Mouse (Mus musculus): Measurements from ENCODE around the gene Slc4a1ap. TPM values are rescaled to one million over a fixed set of nuclear protein-coding genes. Genes with fewer than 3 reads are reported as not detected.
"Not testable (repeated sequence)": the region's sequence is repeated elsewhere in the genome, so short reads cannot be mapped to it uniquely, and the experiment has no call there.

The Slc4a1ap gene
- polyA plus RNA-seq, 1 experiment from 2014 or later = 26.2 TPM

DNA sequence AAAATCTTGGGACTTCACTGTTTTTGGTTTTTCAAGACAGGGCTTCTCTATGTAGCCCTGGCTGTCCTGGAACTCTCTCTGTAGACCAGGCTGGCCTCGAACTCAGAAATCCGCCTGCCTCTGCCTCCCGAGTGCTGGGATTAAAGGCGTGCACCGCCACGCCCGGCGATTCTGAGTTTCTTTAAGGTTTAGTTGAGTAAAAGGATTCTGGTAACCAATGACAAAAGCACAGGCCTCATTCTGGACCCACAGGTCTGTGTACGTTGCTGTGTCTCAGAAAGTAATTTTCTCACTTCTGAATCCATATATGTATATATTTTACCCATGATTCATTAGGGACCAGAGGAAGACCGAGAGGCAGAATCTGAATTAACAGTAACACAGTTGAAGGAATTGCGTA, 912 bp downstream of the Slc4a1ap start, which contains the start of gene Supt7l:
Supt7l (minus strand) TSS at position 101 of the 400 bp plus-strand sequence.
- Histone ChIP-seq H3K9ac (peak within 1 kb of the TSS; percentile 86), H3K36me3 (peaks cover 14% of the 10 kb centered on the region), H3K4me1 (peaks cover 14% of the 10 kb centered on the region), H3K4me3 (replicated peaks) (peak within 1 kb of the TSS; percentile 93), H3K4me2 (peak within 1 kb of the TSS; percentile 95), H3K27ac (peak within 1 kb of the TSS; percentile 81)
- 75% methylated on average over 11 of the region's 11 CpGs for WGBS
- ATAC-seq (ENCODE audit: insufficient read depth, low FRiP score, low read depth); H3K9me3 ChIP-seq; H3K27me3 ChIP-seq (replicated peaks): not testable (repeated sequence)

DNA sequence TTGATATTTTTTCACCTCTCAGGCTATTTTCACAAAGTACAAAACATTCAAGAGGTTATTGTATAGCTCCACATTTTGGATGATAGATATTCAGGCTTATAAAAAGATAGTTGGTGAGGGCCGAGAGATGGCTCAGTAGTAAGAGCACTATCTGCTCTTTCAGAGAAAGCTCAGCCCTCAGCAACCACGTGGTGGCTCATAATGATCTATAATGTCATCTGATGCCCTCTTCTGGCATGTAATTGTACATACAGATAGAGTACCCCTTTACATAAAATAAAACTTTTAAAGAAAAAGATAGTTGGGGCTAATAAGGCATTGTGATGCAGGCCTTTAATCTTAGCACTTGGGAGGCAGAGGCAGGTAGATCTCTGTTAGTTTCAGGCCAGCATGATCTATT, 1.8 kb downstream of the Slc4a1ap start:
- 50% methylated on average over 2 of the region's 2 CpGs for WGBS
- Histone ChIP-seq H3K4me2 (no peak overlapping the region), H3K27me3 (replicated peaks) (no peaks in the 10 kb centered on the region), H3K9ac (no peak overlapping the region), H3K4me1 (peaks cover 14% of the 10 kb centered on the region), H3K4me3 (replicated peaks) (no peak overlapping the region), H3K27ac (no peak overlapping the region), H3K9me3 (no peaks in the 10 kb centered on the region), H3K36me3 (peaks cover 20% of the 10 kb centered on the region)
- no peak for ATAC-seq (ENCODE audit: insufficient read depth, low FRiP score, low read depth)

GRCm38 (mm10) chr5:31535228-31535627, 8.4 kb downstream of the Slc4a1ap start:
- 87% methylated on average over 2 of the region's 2 CpGs for WGBS
- H3K4me2 ChIP-seq = no peak overlapping the region
- H3K27ac ChIP-seq = no peak overlapping the region
- no peaks in the 10 kb centered on the region for H3K4me1 ChIP-seq
- peaks cover 35% of the 10 kb centered on the region for H3K36me3 ChIP-seq
- no peaks in the 10 kb centered on the region for H3K27me3 ChIP-seq (replicated peaks)
- no peak for ATAC-seq (ENCODE audit: insufficient read depth, low FRiP score, low read depth)
- no peak overlapping the region for H3K9ac ChIP-seq
- no peak overlapping the region for H3K4me3 ChIP-seq (replicated peaks)
- H3K9me3 ChIP-seq = no peaks in the 10 kb centered on the region

GRCm38 (mm10) chr5:31559401-31559800, 32.6 kb downstream of the Slc4a1ap start:
- no peak for ATAC-seq (ENCODE audit: insufficient read depth, low FRiP score, low read depth)
- H3K4me2 ChIP-seq = no peak overlapping the region
- H3K36me3 ChIP-seq = peaks cover 6% of the 10 kb centered on the region; the same call in 1 of the 2 replicates

GRCm38 (mm10) chr5:31560352-31560751, 33.6 kb downstream of the Slc4a1ap start:
- peaks cover 4% of the 10 kb centered on the region; the same call in 1 of the 2 replicates for H3K4me1 ChIP-seq
- no peak for ATAC-seq (ENCODE audit: insufficient read depth, low FRiP score, low read depth)
- no peaks in the 10 kb centered on the region for H3K9me3 ChIP-seq
- no peak overlapping the region for H3K9ac ChIP-seq
- H3K27ac ChIP-seq = no peak overlapping the region
- H3K4me2 ChIP-seq = no peak overlapping the region
- 90% methylated on average over 2 of the region's 2 CpGs for WGBS
- H3K27me3 ChIP-seq (replicated peaks) = no peaks in the 10 kb centered on the region
- no peaks in the 10 kb centered on the region for H3K36me3 ChIP-seq
- H3K4me3 ChIP-seq (replicated peaks) = no peak overlapping the region

More at GRCm38 (mm10) chr5:31559401-31559800, 32.6 kb downstream of the Slc4a1ap start:
- Histone ChIP-seq H3K27ac (no peak overlapping the region), H3K4me3 (replicated peaks) (no peak overlapping the region), H3K9me3 (no peaks in the 10 kb centered on the region), H3K27me3 (replicated peaks) (no peaks in the 10 kb centered on the region), H3K4me1 (peaks cover 4% of the 10 kb centered on the region; the same call in 1 of the 2 replicates), H3K9ac (no peak overlapping the region)
- WGBS = 46% methylated on average over 1 of the region's 1 CpGs

- H3K4me3 ChIP-seq (replicated peaks) = no peak overlapping the region
- H3K27me3 ChIP-seq (replicated peaks) = no peaks in the 10 kb centered on the region
- no peaks in the 10 kb centered on the region for H3K36me3 ChIP-seq
- H3K27ac ChIP-seq = peak overlapping the region; percentile 13; the same call in 1 of the 2 replicates
- H3K9me3 ChIP-seq = no peaks in the 10 kb centered on the region
- peaks cover 4% of the 10 kb centered on the region; the same call in 1 of the 2 replicates for H3K4me1 ChIP-seq
- H3K9ac ChIP-seq = no peak overlapping the region
- 76% methylated on average over 7 of the region's 7 CpGs for WGBS
- no peak for ATAC-seq (ENCODE audit: insufficient read depth, low FRiP score, low read depth)
- no peak overlapping the region for H3K4me2 ChIP-seq
Measured at GRCm38 (mm10) chr5:31562036-31562666, 35.4 kb downstream of the Slc4a1ap start.

- no peak for ATAC-seq (ENCODE audit: insufficient read depth, low FRiP score, low read depth)
- no peaks in the 10 kb centered on the region for H3K9me3 ChIP-seq
- H3K27me3 ChIP-seq (replicated peaks) = no peaks in the 10 kb centered on the region
- no peak overlapping the region for H3K4me3 ChIP-seq (replicated peaks)
- H3K4me2 ChIP-seq = no peak overlapping the region
- H3K27ac ChIP-seq = 0 out of 2 replicates have a peak overlapping the region, but pooled peaks have one; percentile 36
- WGBS = 11% methylated on average over 6 of the region's 6 CpGs
- no peaks in the 10 kb centered on the region for H3K36me3 ChIP-seq
- H3K9ac ChIP-seq = no peak overlapping the region
- H3K4me1 ChIP-seq = peaks cover 4% of the 10 kb centered on the region; the same call in 1 of the 2 replicates
Measured at GRCm38 (mm10) chr5:31563496-31563895, 36.7 kb downstream of the Slc4a1ap start.

DNA sequence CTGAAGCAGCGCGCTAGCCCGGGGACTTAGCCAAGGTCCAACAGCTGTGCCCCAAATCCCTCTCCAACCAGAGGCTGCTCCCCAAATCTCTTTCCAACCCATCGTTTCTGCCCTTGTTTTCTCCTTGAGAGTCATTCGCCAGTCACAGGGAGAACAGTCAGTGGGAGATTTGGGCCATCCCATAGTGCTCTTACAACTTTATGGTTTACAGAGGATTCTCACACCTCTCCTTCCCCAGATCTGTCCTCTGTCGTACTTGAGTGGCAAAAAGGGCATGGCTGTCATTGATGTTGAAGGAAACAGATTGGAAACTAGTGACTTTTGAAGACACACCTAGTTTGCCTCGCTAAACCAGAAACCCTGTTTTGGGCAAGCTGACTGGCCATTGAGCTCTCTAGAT, 37.1 kb downstream of the Slc4a1ap start:
- Histone ChIP-seq H3K27ac (0 out of 2 replicates have a peak overlapping the region, but pooled peaks have one; percentile 36), H3K4me2 (no peak overlapping the region), H3K4me3 (replicated peaks) (no peak overlapping the region), H3K36me3 (no peaks in the 10 kb centered on the region), H3K27me3 (replicated peaks) (no peaks in the 10 kb centered on the region), H3K9ac (no peak overlapping the region), H3K9me3 (no peaks in the 10 kb centered on the region), H3K4me1 (peaks cover 4% of the 10 kb centered on the region; the same call in 1 of the 2 replicates)
- no peak for ATAC-seq (ENCODE audit: insufficient read depth, low FRiP score, low read depth)
- WGBS = 32% methylated on average over 7 of the region's 7 CpGs

DNA sequence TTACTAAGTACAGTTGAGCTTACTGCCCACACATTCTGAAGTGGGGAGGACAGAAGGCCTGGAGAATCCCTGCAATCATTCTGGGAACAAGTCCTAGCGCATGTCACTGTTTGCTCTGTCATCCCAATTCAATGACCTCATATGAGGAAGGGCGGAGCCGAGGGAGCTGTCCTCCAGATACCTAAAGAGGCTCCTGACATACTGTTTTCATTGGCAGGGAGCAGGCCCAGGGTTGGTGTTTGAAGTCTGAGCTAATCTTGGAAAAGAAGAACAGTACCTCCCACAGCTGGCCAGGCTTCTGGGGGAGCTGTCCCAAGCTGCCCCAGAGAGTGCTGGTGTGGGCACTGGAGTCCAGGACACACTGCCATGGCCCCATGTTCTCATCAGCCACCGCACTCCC, 38.2 kb downstream of the Slc4a1ap start:
- Histone ChIP-seq H3K9me3 (no peaks in the 10 kb centered on the region), H3K36me3 (no peaks in the 10 kb centered on the region), H3K4me1 (peaks cover 4% of the 10 kb centered on the region; the same call in 1 of the 2 replicates), H3K9ac (no peak overlapping the region), H3K4me2 (no peak overlapping the region), H3K4me3 (replicated peaks) (no peak overlapping the region), H3K27ac (peak overlapping the region; percentile 5; the same call in 1 of the 2 replicates), H3K27me3 (replicated peaks) (no peaks in the 10 kb centered on the region)
- WGBS = 76% methylated on average over 4 of the region's 4 CpGs
- no peak for ATAC-seq (ENCODE audit: insufficient read depth, low FRiP score, low read depth)

- no peak overlapping the region for H3K9ac ChIP-seq
- no peak for ATAC-seq (ENCODE audit: insufficient read depth, low FRiP score, low read depth)
- no peaks in the 10 kb centered on the region for H3K9me3 ChIP-seq
- H3K4me2 ChIP-seq = no peak overlapping the region
- no peaks in the 10 kb centered on the region for H3K27me3 ChIP-seq (replicated peaks)
- WGBS = 87% methylated on average over 7 of the region's 7 CpGs
- peaks cover 8% of the 10 kb centered on the region for H3K4me1 ChIP-seq
- H3K4me3 ChIP-seq (replicated peaks) = no peak overlapping the region
- no peaks in the 10 kb centered on the region for H3K36me3 ChIP-seq
- no peak overlapping the region for H3K27ac ChIP-seq
Measured at GRCm38 (mm10) chr5:31566026-31566425, 39.2 kb downstream of the Slc4a1ap start.

DNA sequence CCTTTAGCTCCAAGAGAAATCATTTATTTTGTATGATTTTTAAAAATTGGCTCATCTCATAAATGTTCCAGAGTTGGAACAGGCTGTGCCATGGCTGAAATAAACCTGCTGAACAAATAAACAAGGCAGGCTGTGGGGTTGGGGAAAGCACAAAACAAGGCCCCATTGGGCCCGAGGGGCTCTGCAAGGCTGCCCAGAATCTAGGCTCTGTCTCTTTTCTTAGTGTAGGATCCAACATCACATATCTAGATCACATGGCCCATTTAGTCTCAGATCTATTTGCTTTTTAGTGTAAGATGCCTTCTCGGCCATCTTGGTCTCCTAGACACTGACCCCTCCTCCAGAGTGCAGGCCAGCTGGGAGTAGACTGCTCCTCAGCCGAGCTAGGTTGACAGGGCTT, 39.7 kb downstream of the Slc4a1ap start:
- no peak for ATAC-seq (ENCODE audit: insufficient read depth, low FRiP score, low read depth)
- H3K4me3 ChIP-seq (replicated peaks) = no peak overlapping the region
- no peak overlapping the region for H3K4me2 ChIP-seq
- no peaks in the 10 kb centered on the region for H3K9me3 ChIP-seq
- WGBS = 53% methylated on average over 3 of the region's 3 CpGs
- no peaks in the 10 kb centered on the region for H3K36me3 ChIP-seq
- H3K9ac ChIP-seq = no peak overlapping the region
- no peaks in the 10 kb centered on the region for H3K27me3 ChIP-seq (replicated peaks)
- H3K27ac ChIP-seq = no peak overlapping the region
- peaks cover 12% of the 10 kb centered on the region for H3K4me1 ChIP-seq

DNA sequence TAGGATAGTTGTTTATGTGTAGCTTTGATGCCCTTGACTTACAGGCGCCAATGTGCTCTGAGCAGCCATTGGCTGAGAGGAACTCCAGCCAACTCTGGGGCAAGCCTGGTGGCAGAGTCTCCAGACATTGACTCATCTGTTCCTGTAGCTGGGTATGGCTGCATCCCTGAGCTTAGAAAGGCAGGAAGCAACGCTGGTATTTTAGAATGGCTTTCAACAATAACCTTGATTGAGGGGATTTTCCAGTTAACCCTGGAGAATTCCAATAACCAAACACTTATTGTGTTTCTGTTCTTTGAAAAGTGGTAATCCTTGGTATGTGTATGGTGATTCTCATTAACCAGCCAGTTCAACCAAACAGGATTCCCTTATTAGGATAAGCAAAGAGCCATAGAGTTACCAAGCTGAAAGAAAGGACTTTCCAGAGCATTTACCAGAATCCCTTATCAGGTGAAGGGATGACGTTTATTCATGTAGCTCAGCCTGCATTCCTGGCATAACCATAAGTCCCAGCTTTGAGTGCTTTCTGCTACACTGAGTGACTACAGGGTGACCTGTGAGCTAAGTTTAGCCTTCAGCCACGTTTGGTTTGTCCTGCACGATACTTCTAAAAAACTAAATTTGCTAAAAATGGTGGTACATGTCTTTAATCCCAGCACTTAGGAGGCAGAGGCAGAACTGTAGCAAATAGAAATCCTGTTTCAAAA, 41.3 kb downstream of the Slc4a1ap start:
- Histone ChIP-seq H3K9me3 (no peaks in the 10 kb centered on the region), H3K4me2 (no peak overlapping the region), H3K4me3 (replicated peaks) (no peak overlapping the region), H3K36me3 (no peaks in the 10 kb centered on the region), H3K9ac (no peak overlapping the region), H3K27ac (no peak overlapping the region), H3K27me3 (replicated peaks) (no peaks in the 10 kb centered on the region), H3K4me1 (peaks cover 15% of the 10 kb centered on the region)
- ATAC-seq (ENCODE audit: insufficient read depth, low FRiP score, low read depth) = no peak
- 60% methylated on average over 5 of the region's 5 CpGs for whole genome bisulfite sequencing
